Mouse (Mus musculus) midbrain, embryonic 14.5 days (tissue): ENCODE measurements around the gene Ripply3. TPM values are rescaled to one million over a fixed set of nuclear protein-coding genes. Genes with fewer than 3 reads are reported as not detected.

Experiments used
- ATAC-seq: fragments of 200-750 bp; cut with Nextera tagmentation; 2 replicates; pipeline ENCODE4 v1.8.0; 2017; ENCODE audit warnings: moderate number of reproducible peaks, moderate library complexity; ENCODE audit not compliant: low FRiP score, low TSS enrichment
- DNase-seq: peaks from one replicate; pipeline ENCODE4 v3.0.0-alpha.2; 2015
- H3K27ac ChIP-seq: fragments of 300-500 bp; sonication (generic); replicated peaks from 2 replicates; pipeline ENCODE4 v1.5.1; 2014; ENCODE audit warnings: mild to moderate bottlenecking, low read depth, low read length, moderate library complexity
- H3K27me3 ChIP-seq: fragments of 300-500 bp; sonication (generic); 2 replicates; pipeline ENCODE4 v1.6.1; 2014; ENCODE audit warnings: low read length, control low read depth, mixed read lengths; ENCODE audit not compliant: control insufficient read depth, insufficient read depth
- H3K36me3 ChIP-seq: fragments of 300-500 bp; sonication (generic); 2 replicates; pipeline ENCODE4 v1.6.1; 2014; ENCODE audit warnings: low read length, control low read depth; ENCODE audit not compliant: control insufficient read depth, insufficient read depth
- H3K4me1 ChIP-seq: fragments of 300-500 bp; sonication (generic); 2 replicates; pipeline ENCODE4 v1.6.1; 2014; ENCODE audit warnings: mild to moderate bottlenecking, antibody characterized with exemption, low read length, control low read depth; ENCODE audit not compliant: control insufficient read depth, insufficient read depth
- H3K4me2 ChIP-seq: fragments of 300-500 bp; sonication (generic); 2 replicates; pipeline ENCODE4 v1.6.1; 2014; ENCODE audit warnings: mild to moderate bottlenecking, low read length, moderate library complexity
- H3K4me3 ChIP-seq: fragments of 300-500 bp; sonication (generic); replicated peaks from 2 replicates; pipeline ENCODE4 v1.5.1; 2014; ENCODE audit warnings: low read depth, low read length
- H3K9ac ChIP-seq: fragments of 300-500 bp; sonication (generic); replicated peaks from 2 replicates; pipeline ENCODE4 v1.6.1; 2014; ENCODE audit warnings: mild to moderate bottlenecking, low read length, moderate library complexity
- H3K9me3 ChIP-seq: fragments of 300-500 bp; sonication (generic); 2 replicates; pipeline ENCODE4 v1.6.1; 2016; ENCODE audit warnings: low read length, control low read depth, mixed read lengths; ENCODE audit not compliant: control insufficient read depth
- WGBS: fragments of 180-500 bp; shearing (Covaris S2); extraction: QIAGEN DNeasy Blood & Tissue Kit; methylation state at CpG from one replicate; pipeline ENCODE4 v1.1.7; 2014; 5-methylcytosine and 5-hydroxymethylcytosine counted together
- polyA plus RNA-seq: library from polyadenylated mRNA; unstranded; fragments of >200 nt; fragmentation: Nextera tagmentation; extraction: Ambion mirVana; gene quantifications from 2 replicates; pipeline ENCODE4 v1.2.1, GENCODE M21; 2014

Ripply3 gene
- polyA plus RNA-seq, 1 experiment from 2014 or later, result 1.2 TPM

DNA sequence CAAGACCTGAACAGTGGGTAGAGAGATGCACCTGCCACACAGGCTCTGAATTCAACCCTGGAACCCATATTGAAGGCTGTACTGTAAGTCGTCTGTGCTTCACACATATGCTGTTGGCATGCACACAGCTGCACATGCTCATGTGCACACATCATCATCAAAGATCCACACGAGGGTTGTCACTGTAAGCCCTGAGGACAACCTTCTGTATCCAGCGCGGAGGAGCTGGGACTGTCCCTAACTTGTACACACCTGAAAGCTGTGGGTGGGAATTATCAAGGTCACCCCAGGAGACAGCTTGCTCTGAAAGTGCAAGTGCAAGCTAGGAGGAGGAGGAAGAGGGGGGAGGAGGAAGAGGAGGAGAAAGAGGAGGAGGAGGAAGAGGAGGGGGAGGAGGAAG is 29.0 kb upstream of the Ripply3 start:
- no peaks in the 10 kb centered on the region for H3K36me3 ChIP-seq
- no peak for DNase-seq
- 75% methylated on average over 4 of the region's 4 CpGs for WGBS
- H3K9ac ChIP-seq, result no peak overlapping the region
- H3K4me3 ChIP-seq, result no peak overlapping the region
- H3K27ac ChIP-seq, result no peak overlapping the region
- peaks cover 13% of the 10 kb centered on the region for H3K4me1 ChIP-seq
- no peaks in the 10 kb centered on the region for H3K9me3 ChIP-seq
- no peak for ATAC-seq
- no peak overlapping the region for H3K4me2 ChIP-seq
- no peaks in the 10 kb centered on the region for H3K27me3 ChIP-seq

DNA sequence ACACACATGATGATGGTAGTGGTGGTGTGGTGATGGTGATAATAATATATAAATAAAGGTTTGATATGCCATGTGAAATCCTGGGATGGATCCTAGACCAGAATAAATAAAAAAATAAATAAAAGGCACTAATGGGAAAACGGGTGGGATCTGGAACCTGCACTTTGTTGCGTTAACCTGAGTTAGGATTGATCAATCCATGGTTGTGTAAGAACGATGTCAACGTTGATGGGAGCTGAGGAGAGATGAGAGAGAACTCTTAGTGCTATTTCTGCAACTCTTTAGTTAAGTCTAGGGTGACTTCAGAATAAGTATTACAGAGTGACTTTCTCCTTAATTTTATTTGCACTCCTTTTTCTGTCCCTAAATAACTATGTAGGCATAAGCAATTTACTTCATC is 27.0 kb upstream of the Ripply3 start:
- no peak for ATAC-seq
- no peaks in the 10 kb centered on the region for H3K9me3 ChIP-seq
- no peak overlapping the region for H3K4me2 ChIP-seq
- no peak overlapping the region for H3K9ac ChIP-seq
- H3K27me3 ChIP-seq, result no peaks in the 10 kb centered on the region
- DNase-seq, result no peak
- no peak overlapping the region for H3K4me3 ChIP-seq
- no peaks in the 10 kb centered on the region for H3K36me3 ChIP-seq
- H3K4me1 ChIP-seq, result peaks cover 13% of the 10 kb centered on the region
- WGBS, result 95% methylated on average over 4 of the region's 4 CpGs
- H3K27ac ChIP-seq, result no peak overlapping the region

GRCm38 (mm10) chr16:94301696-94302095 is 26.5 kb upstream of the Ripply3 start:
- DNase-seq (no peak), ATAC-seq (no peak)
- H3K36me3 ChIP-seq, result no peaks in the 10 kb centered on the region
- no peak overlapping the region for H3K4me3 ChIP-seq
- no peaks in the 10 kb centered on the region for H3K9me3 ChIP-seq
- peaks cover 13% of the 10 kb centered on the region for H3K4me1 ChIP-seq
- no peak overlapping the region for H3K27ac ChIP-seq
- H3K9ac ChIP-seq, result no peak overlapping the region
- WGBS, result 83% methylated on average over 5 of the region's 5 CpGs
- no peaks in the 10 kb centered on the region for H3K27me3 ChIP-seq
- H3K4me2 ChIP-seq, result no peak overlapping the region

DNA sequence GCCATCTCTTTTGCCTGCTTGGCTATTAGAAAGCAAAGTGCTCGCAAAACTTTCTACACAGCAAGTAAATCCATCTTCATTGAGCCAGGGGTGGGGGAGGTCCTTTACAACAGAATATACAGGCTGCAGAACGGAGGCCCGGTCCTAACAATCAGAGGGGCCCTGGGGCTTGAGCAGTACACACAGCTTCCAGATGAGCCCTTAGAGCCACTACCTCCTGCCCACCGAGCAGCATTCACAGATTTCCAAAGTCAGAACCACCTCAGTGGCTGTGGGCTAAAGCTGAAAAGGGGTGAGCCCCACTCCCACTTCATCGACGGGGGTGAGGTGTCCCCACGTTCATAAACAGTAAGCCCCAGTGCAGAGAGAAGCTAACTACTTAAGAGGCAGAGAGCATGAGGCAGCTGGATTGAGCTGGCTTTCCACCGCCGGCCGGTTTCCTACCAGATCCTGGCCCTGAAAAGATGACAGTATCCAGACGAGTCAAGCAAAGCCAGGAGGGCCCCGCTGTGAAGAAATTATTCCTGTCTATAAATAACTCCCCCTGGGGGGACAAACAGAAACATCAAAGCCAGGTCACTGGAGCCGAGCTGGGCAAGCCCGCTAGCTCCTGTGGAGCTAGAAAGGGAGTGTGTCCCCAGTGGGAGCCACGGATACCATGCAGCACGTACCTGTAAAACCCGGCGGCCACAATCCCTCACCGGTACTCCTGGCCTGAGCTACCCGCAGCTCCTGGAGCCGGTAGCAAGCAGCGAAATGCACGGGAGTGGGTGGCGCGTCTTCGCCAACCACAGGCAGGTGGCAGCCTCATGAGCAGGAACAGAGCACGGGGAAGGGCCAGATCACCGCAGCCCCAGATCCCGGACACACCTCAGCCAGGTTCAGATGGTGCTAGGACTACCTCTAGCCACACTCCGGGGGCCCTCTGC is 25.7 kb upstream of the Ripply3 start:
- WGBS, result 8% methylated on average over 30 of the region's 30 CpGs
- H3K27ac ChIP-seq, result peak overlapping the region; percentile 70
- H3K9me3 ChIP-seq, result no peaks in the 10 kb centered on the region
- peak overlapping the region; percentile 54 for H3K4me2 ChIP-seq
- no peaks in the 10 kb centered on the region for H3K27me3 ChIP-seq
- H3K9ac ChIP-seq, result peak overlapping the region; percentile 51; the same call in 1 of the 2 replicates
- ATAC-seq (peak; percentile 46; the same call in 1 of the 2 replicates), DNase-seq (peak; percentile 76)
- peaks cover 13% of the 10 kb centered on the region for H3K4me1 ChIP-seq
- peak overlapping the region; percentile 15 for H3K4me3 ChIP-seq
- H3K36me3 ChIP-seq, result no peaks in the 10 kb centered on the region

DNA sequence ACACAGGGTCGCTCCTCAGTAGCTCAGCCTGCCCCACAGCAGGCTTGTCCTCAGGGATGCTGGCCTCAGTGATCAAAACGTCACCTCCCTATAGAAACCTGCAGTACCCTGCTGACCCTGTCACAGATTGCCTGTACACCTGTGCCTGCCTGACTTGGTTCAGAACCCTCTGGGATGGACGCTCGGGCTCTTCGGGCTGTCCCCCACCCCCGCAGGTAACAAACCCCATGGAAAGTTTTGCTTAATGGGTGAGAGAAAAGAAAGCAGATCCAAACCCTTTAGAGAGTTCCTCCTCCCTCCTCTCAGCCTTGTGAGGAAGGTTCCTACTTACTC is 25.1 kb upstream of the Ripply3 start:
- Histone ChIP-seq H3K4me2 (peak overlapping the region; percentile 54), H3K9ac (peak overlapping the region; percentile 51; the same call in 1 of the 2 replicates), H3K36me3 (no peaks in the 10 kb centered on the region), H3K4me3 (peak overlapping the region; percentile 15), H3K27ac (peak overlapping the region; percentile 70), H3K9me3 (no peaks in the 10 kb centered on the region), H3K4me1 (peaks cover 13% of the 10 kb centered on the region), H3K27me3 (no peaks in the 10 kb centered on the region)
- 28% methylated on average over 6 of the region's 6 CpGs for WGBS
- no peak; the same call in 1 of the 2 replicates for ATAC-seq
- DNase-seq, result no peak

- Histone ChIP-seq H3K4me3 (no peak overlapping the region), H3K9me3 (no peaks in the 10 kb centered on the region), H3K4me2 (no peak overlapping the region), H3K27ac (no peak overlapping the region), H3K27me3 (no peaks in the 10 kb centered on the region), H3K36me3 (no peaks in the 10 kb centered on the region), H3K9ac (no peak overlapping the region), H3K4me1 (peaks cover 14% of the 10 kb centered on the region)
- no peak for DNase-seq
- ATAC-seq, result no peak
- 64% methylated on average over 6 of the region's 6 CpGs for WGBS
Measured at GRCm38 (mm10) chr16:94307526-94307925, 20.7 kb upstream of the Ripply3 start.

DNA sequence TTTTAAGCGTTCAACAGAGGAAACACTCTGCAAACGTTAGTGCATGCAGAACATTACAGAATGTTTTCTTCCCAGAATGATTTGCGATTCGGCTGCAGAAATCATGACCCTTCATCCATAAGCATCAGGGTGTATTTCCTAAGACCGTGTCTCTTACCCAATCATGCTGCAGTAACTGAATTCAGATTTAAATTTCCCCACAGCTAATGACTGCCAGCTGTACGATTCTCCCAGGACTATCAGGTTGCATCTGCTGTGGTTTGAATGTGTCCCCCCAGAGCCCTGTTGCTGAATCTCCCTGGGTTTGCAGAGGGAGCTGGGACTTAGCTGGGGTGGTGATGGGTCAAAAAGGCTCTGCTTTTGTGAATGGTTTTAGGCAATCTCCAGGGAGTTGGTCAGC is 20.3 kb upstream of the Ripply3 start:
- Histone ChIP-seq H3K27me3 (no peaks in the 10 kb centered on the region), H3K27ac (no peak overlapping the region), H3K9me3 (no peaks in the 10 kb centered on the region), H3K36me3 (no peaks in the 10 kb centered on the region), H3K9ac (no peak overlapping the region), H3K4me2 (no peak overlapping the region), H3K4me1 (peaks cover 10% of the 10 kb centered on the region), H3K4me3 (no peak overlapping the region)
- no peak for DNase-seq
- ATAC-seq, result no peak
- WGBS, result 55% methylated on average over 6 of the region's 6 CpGs

DNA sequence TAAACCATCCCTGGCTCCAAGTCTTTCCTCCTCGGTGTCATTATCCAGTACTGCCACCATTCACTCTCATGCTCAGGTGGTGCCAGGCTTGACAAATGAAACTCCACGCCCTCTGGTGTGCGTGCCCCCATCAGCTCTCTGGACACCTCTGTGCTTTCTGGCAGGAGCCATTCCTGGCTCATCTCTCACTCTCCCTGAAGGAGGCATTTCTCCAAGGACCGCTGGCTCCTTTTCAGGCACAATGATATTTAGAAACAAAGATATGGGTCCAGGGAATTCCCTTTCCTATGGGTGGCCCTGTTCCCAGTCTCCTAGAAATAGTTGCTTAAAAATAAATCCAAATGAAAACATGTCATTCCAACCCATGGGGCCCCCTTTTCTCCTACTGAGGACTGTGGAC is 19.2 kb upstream of the Ripply3 start:
- Histone ChIP-seq H3K4me3 (no peak overlapping the region), H3K9ac (no peak overlapping the region), H3K36me3 (no peaks in the 10 kb centered on the region), H3K4me1 (peaks cover 12% of the 10 kb centered on the region; the same call in 1 of the 2 replicates), H3K27me3 (no peaks in the 10 kb centered on the region), H3K9me3 (no peaks in the 10 kb centered on the region), H3K27ac (no peak overlapping the region), H3K4me2 (no peak overlapping the region)
- WGBS, result 91% methylated on average over 4 of the region's 4 CpGs
- no peak for DNase-seq
- ATAC-seq, result no peak

DNA sequence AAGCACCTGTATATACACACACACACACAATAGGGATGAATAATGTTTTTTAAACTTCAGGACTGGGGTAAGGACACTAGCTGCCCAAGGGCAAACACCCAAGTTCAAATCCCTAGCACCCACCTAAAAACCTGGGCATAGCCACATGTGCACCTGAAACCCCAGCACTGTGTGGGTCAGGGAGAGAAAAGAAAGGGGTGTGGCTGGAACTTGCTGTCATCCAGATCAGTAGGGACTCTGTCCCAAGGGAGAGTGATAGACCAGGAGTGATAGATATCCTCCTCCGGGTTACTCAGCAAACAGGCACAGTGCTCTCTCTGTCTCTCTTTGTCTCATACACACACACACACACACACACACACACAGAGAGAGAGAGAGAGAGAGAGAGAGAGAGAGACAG is 16.8 kb upstream of the Ripply3 start:
- ATAC-seq, result no peak

More for the DNA sequence above, 16.8 kb upstream of the Ripply3 start:
- Histone ChIP-seq H3K9ac (peak overlapping the region; percentile 91; the same call in 1 of the 2 replicates), H3K27me3 (no peaks in the 10 kb centered on the region), H3K27ac (peak overlapping the region; percentile 99), H3K4me1 (peaks cover 15% of the 10 kb centered on the region; the same call in 1 of the 2 replicates), H3K4me2 (peak overlapping the region; percentile 73), H3K36me3 (no peaks in the 10 kb centered on the region), H3K4me3 (no peak overlapping the region), H3K9me3 (no peaks in the 10 kb centered on the region)
- DNase-seq, result no peak
- WGBS, result 68% methylated on average over 1 of the region's 1 CpGs
